Mouse (Mus musculus) embryo, embryonic 9.5 days (tissue): Measurements from ENCODE around the gene Slc12a5.

Experiments used
- DNase-seq: peaks from one replicate; pipeline ENCODE4 v3.0.0-alpha.2; 2017; ENCODE audit errors: extremely low spot score

The Slc12a5 gene

DNA sequence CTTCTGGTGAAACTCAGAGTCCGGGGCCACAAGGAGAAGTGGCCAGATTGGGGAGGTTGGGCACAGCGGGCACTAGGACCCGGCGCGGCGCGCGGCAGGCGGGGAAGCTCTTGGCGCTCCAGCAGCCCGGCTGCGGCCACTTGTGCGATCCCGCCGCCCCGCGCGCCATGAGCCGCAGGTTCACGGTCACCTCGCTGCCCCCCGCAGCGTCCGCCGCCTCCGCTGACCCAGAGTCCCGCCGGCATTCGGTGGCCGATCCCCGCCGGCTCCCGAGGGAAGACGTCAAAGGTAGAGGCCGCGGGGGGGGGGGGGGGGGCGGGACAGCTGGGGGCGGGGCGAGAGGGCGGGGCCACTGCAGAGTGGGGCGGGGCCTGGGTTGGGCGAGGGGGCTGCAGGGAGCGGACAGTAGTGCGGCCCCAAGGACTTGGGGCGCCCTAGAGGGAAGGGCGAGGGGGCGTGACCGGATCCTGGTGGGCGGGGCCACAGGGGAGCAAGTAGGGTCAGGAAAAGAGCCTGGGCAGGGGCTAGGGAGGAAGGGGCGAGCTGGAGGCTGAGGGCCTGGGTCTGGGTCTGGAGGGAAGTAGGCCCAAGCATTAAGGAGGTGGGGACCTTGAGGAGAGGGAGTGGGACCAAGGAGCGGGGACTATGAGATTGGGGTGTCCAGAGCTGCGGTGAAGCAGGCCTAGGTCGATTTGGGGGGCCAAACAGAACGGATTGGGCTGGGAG is at the start of gene Slc12a5:
TSS of gene Slc12a5 (plus strand) at position 87 of the 726 bp plus-strand sequence.
- DNase-seq = peak; percentile 87

DNA sequence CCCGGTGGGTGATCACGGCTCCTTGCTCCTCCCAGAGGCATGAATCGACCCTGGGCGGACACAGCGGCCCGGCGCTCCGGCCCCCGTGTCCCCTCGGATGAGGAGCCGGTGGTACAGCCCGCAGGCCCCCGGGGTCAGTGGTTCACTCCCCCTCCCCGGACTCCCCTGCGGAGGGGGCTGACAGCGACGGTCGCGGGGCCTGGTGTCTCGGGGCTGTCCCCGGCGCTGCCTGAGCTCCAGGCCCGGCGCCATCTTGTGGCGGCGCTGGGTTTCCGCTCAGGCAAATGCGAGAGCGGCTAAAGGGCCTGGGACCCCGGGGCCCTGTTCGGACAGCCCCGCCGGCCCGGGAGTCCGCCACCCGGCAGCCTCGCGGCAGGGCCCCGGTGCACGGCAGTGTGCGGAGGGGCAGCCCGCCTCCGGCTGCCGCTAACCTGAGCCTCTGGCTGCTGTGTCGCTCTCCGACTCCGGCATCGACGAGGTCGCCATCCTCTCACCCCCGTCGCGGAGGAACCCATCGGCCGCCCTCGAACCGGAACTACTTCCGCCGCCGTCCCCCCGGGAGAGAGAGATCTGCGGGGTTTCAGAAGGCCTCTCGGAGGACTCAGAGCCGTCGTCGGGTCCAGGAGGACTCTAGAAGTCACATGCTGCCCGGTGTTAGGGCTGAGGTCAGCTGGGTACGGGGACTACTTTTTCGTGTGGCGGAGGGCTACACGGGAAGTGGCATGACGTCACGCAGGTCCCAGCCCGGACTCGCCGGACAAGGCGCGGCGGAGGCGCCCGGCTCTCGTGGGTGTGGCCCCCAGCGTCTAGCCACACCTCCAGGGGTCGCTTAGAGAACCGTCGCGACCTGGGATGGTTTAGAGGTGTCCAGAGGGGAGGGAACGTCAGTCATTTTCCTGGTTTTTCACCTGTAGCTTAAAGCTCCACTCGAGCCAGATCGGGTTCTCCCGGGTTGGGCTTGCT is 49.2 kb upstream of the Slc12a5 start, which contains the start of gene Zfp335:
TSS of gene Zfp335 (minus strand) at position 672 of the 963 bp plus-strand sequence.
- peak; percentile 97 for DNase-seq

DNA sequence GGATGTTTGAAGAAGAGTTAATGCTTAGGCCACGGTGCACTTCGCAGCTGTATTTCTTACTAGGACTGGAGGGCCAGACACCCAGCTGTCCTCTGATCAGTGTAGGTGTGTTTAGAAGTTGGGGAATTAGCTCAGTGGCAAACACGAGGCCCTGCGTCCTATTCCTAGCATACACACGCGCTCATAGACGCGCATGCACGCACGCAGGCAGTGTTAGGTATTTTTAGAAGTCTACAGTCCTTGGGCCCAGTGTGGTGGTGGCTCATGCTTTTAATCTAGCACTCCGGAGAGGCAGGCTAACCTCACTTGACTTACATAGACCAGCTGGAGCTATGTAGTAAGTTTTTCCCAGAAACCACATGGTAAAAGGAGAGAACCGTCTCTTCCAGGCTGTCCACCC is 48.5 kb upstream of the Slc12a5 start:
- DNase-seq = no peak

DNA sequence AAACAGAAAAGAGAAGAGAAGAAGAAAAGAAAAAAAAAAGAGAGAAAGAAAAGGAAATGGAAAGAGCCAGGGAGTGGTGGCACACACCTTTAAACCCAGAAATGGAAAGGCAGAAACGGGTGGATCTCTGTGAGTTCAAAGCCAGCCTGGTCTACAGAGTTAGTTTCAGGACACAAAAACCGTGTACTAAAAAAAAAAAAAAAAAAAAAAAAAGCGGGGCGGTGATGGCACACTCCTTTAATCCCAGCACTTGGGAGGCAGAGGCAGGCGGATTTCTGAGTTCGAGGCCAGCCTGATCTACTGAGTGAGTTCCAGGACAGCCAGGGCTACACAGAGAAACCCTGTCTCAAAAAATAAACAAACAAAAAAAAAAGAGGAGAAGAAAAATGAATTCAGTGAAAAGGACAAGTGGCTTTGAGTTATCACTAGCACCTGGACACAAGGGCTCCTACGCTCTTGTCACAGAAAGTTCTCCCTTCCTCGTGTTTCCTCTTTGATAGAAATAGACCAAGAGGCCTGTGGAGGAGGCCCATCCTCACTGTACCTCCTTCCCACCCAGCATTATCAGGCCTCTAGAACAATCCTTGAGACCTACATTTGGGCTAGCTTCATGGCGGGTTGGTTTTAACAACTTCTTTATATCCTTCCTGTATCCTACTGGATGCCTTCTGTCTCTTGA is 47.7 kb upstream of the Slc12a5 start:
- DNase-seq = no peak

DNA sequence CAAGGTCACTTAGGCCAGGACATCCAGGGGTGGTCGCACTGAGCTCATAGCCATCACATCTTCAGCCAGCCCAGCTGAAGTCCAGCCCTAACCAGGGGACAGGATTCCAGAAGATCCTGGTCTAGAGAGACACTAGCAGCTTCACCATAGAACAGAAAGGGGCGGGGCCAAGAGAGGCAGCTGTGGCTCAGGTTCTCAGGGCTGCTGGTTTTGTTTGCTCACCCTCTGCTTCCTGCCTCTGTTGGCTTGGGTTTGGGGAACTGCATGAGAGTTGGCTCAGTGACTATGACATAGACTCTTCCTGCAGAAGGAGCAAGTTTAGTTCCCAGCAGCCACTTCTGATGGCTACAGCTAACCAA is 47.2 kb upstream of the Slc12a5 start:
- DNase-seq = no peak

DNA sequence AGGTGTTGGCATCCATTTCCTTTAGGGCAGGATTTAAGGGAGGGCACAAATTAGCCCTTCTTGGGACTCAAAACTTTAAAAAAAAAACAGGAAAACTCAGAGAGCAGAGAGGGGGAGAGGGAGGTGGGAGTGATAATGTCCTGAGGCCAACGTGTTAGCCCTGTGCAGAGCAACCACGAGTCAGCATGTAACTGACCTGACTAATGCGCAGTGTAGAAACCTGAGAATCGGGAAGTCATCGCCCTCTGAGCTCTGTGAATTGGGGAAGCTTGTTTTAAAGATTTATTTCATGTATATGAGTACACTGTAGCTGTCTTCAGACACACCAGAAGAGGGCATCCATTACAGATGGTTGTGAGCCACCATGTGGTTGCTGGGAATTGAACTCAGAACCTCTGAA is 43.8 kb upstream of the Slc12a5 start:
- DNase-seq = no peak

DNA sequence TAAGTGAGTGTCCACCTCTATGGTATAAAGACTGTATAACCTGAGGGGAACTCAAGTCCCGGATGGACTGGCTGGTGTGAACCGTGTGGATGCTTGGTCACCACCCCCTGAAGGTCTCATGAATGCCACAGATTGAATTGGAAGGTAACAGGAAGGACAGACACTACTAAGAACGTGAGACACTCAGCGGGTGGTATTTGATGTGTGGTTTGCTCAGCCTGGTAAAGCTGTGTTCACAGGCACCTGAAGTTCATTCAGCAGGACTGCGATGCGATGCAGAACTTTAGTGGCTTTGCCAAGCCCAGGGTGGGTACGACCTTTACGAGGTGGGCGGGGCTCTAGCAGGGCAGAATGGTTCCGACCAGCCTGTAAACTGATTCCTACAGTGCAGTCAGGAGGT is 43.2 kb upstream of the Slc12a5 start:
- no peak for DNase-seq

DNA sequence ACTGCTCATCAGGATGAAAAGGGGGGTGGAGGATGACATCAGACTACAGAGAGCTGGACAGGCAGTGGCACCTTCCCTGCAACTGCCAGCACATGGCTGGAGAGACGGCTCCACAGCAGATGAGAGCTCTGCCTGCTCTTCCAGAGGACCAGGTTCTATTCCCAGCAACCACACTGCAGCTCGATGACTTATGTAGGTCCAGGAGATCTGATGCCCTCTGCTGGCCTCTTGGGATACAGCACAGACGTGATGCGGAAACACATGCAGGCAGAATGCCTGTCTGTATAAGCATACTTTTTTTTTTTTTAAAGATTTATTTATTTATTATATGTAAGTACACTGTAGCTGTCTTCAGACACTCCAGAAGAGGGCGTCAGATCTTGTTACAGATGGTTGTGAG is 42.3 kb upstream of the Slc12a5 start:
- peak; percentile 30 for DNase-seq

DNA sequence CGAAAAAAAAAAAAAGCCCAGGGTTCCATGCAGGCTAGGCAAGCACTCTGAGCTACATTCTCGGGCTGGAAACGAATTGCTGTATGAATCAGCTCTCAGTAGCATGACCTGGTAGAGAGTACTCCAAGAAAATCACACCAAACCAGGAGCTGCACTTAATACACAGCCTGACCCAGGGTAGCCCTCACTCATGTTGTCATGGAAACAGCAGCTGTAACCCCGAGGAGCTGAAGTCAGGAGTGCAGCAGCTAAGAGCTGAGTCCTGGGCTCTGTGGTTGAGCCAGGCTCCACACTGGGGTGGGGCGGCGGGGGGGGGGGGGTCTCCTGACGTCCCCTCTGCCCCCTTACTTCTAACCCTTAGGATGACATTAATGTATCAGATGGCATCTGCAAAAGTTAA is 38.6 kb upstream of the Slc12a5 start:
- no peak for DNase-seq

DNA sequence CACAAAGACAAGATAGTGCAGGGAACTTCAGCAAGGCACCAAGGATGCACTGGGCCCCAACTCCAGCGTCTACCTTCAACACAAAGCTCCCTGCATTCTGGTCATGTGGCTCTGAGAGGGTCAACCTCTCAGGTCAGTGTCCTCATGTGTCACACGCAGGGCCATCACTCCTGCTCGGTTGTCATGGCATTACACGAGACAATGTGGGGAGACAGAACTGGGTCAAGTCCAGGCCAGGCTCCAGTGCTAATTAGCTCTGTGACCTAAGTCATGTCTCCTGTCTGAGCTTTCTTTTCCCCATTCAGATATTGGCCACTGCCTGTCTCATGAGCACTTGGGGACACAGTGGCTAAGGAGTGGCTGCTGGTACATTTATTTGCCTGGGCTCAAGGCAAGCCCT is 37.3 kb upstream of the Slc12a5 start:
- DNase-seq = no peak

DNA sequence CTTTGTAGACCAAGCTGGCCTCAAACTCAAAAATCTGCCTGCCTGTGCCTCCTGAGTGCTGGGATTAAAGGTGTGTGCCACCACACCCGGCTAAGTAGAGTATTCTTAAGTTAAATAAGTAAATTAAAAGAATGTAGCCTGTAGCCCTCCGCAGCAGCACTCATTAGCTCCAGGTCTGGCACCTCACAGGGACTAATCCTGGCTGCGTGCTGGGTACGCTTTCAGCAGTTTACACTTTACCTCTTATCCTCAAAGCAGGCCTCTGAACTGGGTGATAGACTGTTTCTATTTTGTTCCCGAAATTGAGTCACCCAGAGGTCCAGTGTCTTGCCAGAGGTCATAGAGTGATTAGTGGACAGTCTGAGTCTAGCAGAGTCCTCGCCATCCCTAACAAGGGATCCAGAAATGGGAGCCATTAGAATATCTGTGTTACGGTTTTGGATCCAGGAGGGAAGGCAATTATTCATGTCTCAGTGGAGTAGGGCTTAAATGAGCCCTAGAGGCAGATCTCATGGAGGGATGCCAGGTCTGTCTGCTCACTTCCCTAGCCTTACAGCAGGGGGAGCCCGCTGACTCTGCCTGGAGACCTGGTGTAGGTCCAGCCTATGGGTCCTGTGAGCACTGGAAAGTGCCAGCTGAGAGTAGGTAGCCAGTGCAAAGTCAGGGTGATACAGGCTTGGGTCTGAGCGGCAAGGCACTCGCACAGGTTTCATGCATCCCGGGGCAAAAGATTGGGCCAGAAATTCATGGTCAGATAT is 36.3 kb upstream of the Slc12a5 start:
- DNase-seq = peak; percentile 70

DNA sequence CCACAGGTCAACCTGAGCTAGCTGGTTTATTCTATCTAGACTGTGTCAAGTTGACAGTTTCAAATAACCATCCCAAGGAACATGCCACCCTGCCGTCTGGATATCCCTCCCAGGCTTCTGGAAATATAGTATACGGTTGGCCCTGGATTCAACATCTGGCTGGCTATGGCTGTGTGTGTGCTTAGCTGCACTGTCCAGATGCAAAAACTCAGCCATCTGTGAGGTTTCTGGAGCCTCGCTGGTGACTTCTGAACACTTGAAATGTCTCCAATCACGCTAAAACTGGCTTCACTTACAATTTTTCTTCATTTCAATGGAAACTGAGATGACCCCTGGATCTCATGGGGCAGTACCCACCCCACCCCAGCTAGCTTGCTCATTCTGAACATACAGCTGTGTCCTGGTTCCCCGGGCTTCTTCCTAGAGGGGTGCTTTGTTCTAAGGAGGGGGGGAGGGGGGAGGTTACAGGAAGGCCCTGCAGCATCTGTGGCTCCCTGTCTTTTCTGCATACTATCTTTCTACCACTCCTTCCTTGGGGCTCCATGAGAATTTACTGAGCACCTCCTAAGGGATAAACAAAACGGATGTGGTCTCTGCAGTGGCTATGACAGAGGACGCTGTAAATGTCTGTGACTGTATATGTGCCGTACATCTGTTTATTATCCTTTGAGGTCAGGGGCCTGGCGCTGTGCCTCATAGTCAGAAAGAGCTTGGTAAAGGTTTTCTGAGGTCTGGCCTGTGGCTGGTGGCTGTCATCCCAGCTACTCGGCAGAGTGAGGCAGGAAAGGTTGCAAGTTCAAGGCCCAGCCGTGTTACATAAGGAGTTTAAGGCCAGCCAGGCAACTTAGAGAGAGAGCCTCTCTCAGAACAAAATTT is 29.7 kb upstream of the Slc12a5 start:
- no peak for DNase-seq

DNA sequence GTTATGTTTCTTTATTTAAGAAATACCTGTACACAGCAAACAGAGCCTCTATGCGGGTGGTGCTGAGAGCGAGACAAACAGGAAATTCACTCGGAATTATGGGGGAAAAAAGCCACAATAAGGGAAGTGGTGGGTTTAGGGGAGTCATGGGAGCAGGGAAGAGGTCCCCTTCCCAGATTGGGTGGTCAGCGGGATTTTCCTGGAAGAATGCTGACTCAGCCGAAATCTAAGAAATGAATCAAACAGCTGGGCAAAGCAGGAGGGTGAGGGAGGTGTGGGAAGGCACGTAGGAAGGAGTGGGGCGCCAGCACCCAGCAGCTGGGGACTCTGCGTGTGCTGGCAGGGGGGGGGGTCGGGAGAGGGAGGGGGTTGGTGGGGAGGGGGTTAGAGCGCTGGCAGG is 27.1 kb upstream of the Slc12a5 start:
- no peak for DNase-seq

DNA sequence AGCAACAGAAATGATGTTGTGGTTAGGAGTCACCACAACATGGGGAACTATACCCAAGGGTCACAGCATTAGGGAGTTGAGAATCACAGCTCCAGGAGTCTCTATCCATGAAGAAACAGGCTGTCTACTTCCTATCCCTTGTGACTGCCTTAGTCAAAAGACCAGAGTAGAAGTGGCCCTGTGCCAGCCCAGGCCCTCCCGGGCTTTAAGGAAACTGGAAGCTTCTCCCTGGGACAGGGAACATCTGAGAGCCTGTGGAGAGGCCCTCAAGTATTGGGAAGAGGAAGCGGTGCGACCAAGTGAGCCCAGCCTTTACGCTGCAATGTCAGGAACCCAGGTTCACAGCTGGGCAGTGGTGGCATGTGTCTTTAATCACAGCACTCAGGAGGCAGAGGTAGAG is 24.6 kb upstream of the Slc12a5 start:
- DNase-seq = no peak

DNA sequence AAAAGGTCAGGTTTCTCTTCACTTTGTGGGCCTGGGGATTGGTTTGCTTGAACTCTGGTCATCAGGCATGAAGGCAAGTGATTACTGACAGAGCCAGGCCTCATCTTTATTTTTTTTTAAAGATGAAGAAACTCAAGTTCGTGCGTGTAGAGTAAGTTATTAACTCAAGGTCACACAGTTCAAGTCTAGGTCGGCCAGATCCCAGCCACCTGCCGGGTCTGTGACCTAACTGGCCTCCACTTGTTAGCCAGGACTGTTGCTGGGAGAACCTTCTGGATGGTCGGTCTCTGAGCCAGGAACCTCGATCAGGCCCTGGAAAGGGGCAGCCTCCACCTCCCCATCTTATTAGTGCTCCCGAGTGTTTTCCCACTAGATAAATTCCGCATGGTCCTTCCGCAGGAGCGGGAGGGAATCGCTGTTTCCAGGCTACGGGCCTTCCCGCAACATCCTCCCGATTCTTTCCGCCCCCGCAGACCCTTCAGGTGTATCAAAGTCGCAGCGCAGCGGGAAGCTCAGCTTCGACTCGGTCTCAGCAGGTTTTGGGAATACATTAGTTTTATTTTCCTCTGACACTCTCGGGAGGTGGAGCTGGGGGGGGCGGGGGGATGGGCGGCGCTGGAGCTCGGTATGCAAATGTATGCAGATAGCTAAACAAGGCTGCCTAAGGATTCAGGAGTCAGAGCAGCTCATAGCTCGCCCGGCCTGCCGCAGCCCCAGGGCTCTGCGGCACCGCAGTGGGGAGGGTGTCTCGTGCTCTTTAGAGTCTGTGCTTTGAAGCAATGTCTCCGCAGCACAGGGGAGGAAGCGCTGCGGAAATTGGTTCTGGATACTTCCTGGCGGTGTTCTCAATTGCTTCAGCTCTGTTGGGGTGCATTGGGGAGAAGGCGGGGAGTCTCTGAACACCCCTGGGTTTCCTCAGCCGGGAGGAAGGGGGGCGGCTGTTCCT is 22.2 kb upstream of the Slc12a5 start:
- DNase-seq = peak; percentile 51

DNA sequence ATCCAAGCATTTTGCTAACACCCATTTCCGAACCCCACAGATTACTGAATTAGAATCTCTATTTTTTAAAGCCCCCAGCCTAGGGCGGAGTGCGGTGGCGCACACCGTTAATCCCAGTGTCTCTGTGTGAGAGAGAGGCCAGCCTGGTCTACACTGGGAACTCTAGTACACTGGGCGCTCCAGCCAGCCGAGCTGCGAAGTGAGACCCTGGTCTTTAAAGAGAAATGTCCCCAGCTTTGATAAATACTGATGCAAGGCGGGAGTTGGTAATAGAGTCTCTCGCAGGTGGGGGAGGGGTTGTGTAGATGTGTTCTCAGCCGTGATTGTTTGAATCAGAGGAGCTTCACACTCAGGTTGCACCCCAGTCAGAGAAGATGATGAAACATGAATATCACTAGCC is 21.5 kb upstream of the Slc12a5 start:
- peak; percentile 15 for DNase-seq

DNA sequence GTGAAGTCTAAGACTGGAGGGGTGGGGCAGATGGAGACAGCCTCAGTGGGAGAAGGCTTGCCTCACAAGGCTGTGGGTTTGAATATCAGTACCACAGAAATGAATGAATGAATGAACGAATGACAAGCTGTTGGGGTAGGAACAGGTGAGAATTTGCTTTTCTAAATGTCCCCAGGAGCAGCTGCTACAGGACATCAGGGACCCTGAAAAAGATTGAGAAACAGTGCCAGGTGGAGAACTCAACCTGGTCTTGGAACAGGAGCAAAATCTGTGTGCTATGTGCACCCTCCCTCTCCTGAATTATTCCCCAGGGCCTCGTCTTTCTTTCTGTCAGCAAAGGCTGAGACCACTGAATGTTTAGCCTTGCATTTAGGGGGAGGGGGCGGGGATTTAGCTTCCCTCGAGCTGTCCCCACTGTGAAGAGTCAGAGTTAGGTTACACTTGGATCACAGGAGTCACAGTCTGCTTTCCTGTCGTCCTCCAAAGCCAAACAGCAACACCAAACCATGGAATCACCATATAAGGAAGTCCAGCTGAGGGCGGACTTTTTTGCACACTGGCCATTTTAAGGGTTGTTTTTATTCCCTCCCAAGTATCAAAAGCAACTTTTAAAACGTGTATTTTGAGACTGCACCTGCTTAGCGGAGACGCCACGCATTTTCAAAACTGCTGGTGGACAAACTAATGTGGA is 20.3 kb upstream of the Slc12a5 start, which contains the start of gene Mmp9:
TSS of gene Mmp9 (plus strand) at position 641 of the 691 bp plus-strand sequence.
- peak; percentile 22 for DNase-seq

DNA sequence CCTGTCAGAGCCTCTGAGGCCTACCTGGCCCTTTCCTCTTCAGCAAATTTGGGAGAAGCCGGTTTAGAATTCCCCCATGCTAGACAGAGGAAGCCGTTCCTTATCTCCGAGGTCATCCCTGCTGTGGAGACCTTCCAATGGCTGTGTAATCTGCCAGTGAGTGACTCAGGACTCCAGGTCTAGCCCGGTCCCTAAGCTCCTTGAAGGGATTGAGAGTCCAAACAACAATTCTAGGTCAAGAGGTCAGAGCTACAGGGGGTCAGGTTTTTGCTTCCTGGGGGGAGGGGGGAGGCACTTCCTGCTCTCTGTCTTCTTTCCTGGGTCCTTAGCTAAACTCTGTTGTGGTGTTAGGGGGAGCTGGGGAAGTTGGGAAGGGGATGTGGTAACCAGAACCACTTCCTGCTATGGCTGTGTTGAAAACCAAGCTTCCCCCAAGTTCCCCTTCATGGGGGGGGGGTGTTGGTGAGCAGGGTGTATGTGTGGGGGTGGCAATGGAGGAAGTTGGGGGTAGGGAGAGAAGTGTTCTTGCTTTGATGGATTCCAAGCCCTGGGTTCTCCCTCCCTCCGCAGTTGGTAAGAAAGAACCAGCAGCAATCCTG is 17.8 kb upstream of the Slc12a5 start:
- DNase-seq = no peak
